Mouse (Mus musculus) thymus, postnatal 36 days (tissue): ENCODE results near the gene Wdr1.
"Not testable (repeated sequence)": the region's sequence is repeated elsewhere in the genome, so short reads cannot be mapped to it uniquely, and the experiment has no call there.

Experiments used
- DNase-seq, 2 experiments: peaks; one replicate each; pipeline ENCODE4 v3.0.0; 2022; ENCODE audit warnings: mixed read lengths in 2 of 2

Gene Wdr1

DNA sequence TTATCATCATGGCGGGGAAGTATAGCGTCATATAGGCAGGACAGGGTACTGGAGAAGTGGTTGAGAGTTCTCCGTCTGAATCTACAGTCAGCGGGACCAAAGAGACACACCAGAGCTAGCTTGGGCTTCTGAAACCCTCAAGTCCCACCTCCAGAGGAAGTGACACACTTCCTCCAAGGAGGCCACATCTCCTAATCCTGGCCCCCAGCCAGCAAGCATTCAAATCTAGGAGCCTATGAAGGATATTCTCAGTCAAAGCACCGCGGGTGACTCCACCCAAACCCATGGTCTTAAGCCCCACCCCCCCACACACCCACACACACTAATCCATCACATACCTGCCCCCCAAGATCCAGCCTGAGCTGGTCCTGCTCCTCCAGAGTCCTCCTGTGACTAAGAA, 69.1 kb downstream of the Wdr1 start:
- DNase-seq, result no peak

DNA sequence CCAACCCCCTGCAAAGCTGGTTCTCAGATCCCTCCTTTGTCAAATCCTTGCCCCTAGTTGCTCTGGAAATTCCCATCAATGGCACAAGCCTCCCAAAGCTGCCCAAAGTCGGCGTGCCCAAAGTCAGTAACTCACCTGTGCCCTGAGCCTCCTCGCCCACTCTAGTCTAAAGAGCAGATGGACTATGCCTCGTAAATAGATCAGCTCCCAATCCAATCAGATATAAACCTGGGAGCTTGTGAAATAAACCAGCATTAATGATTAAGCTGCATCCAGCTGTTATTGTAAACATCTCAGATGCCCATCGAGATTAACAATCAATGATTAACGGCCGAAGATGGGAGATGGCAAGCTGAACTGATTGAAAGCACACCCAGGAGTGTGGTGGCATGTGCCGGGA, 71.3 kb downstream of the Wdr1 start:
- no peak for DNase-seq

DNA sequence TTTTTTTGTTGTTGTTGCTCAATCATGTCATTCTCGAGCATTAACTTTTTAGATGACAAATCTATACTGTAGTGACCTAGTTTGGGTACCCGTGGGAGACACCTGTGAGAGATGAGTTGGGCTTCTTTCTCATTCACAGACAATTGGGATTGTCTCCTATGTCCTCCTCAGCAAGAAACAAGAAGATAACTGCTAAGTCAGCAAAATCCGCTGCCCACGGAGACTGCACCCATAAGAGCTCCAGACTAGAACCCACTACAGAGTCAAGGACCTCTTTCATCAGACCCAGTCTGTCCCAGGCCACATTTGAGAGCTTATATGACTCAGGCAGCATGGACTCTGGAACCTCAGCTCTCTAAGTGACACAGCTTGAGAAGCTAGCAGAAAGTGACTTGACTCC, 73.3 kb downstream of the Wdr1 start:
- no peak for DNase-seq

DNA sequence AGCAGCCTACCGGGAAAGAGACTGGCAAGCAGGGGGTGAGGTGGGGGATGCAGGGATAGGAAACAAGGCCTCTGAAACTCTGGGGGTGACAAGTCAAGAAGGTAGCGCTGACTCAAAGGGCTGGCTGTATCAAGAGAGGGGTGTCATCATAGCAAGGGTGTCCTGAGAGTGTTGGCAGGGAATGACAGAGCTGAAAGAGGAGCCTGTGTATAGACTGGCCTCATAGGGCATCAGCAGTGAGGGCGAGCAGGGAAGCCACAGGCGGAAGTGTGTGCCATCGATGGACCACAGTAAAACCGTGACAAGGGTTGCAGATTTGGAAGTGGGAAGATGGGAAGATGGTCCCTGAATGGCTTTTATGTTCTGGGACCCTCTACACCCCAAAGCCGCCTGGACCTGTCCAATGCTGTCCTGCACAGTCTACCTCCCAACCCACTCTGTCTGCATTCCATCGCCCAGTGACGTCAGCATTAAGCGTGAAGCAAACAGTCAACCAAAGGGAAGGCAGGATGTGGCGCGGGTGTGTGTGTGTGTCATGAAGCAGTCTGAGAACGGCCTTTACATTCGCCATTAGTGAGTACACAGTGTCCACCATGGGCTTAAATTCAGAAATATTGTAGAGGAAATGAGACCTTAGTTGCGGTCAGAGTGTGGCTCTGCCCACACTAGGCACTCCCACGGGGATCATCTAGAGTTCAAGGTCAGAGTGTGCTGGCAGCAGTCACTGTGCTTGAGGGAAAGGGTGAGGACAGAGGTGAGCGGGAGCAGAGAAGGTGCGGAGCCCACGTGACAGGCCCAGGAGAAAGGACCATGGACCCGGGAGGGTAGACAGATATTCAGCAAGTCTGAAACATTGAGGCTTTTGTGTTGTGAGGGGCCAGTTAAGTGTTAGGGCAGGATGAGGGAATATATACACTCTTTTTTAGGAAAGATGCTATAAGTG, 74.1 kb downstream of the Wdr1 start:
- no peak for DNase-seq

DNA sequence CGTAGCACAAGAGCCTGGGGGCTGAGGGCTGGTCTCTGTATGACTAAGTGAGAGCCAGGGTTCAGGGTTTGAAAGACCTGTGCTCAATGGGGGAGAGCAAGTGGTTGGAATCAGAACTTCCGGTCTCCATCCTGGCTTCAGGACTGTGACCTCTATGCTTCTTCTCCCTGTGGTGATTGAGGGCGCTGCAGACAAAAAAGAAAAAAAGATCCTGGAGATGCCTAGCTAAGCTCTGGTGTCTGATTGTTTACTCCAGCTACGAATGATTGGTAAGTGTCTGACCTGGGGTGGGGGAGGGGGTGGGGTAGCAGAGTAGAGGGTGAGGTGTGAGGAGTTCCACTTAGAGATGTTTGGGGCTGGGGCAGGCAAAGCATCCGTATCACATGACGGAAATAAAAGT, 75.0 kb downstream of the Wdr1 start:
- no peak for DNase-seq

DNA sequence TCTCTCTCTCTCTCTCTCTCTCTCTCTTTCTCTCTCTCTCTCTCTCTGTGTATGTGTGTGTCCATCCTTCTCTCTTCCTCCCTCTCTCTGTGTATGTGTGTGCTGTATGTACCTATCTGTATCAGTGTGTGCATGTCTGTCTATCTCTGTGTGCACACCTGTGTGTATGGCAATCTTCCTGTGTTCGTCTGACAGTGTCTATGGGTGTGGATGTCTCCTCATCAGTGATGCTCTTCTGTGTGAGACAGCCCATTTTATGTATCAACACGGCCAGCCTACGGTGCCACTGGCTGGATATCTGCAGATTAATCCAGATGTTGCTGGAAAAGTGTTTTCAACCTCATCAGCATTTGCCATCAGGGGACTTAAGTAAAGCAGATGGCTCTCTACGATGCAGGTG, 75.8 kb downstream of the Wdr1 start:
- no peak for DNase-seq

DNA sequence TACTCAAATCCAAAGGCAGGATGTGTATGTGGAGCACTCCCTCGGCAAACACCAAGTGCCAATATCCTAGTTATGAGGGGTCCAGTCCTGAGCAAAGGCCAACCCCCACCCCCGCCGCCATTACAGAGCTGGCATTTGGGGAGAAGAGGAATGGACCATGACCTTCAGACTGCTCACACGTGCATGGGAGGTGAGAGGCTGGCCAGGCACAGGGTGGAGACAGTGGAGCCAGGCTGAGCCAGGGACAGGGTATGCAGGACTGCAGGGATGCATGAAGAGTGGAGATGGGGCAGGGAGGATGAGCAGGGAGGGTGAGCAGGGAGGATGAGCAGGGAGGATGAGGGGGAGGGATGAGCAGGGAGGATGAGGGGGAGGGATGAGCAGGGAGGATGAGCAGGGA, 77.1 kb downstream of the Wdr1 start:
- DNase-seq, result no peak

DNA sequence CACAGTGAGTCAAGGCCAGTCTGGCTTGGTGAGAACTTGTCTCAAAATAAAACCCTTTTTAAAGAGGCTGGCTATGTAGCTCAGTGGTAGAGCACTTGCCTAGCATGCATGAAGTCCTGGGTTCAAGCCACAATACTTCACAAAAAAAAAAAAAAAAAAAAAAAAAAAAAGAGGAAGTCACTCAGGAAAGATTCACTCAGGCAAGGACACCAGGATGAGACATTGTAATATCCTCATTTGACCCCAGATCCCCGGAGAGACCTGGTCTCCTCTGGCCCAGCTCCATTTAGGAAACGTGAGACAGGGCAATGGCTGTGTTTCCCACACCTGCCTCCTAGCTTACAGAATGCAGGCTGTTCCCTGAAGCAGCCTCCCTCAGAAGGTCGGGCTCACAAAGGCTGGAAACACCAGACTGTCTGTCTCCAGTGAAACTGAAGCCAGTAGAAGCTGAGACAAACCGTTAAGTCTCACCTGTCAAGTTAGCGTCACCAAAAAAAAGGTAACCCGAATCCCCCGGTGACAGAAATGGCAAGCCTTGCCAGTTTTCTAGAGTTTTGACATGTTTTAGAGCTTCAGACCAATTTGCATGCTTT, 79.4 kb downstream of the Wdr1 start:
- DNase-seq, result no peak

DNA sequence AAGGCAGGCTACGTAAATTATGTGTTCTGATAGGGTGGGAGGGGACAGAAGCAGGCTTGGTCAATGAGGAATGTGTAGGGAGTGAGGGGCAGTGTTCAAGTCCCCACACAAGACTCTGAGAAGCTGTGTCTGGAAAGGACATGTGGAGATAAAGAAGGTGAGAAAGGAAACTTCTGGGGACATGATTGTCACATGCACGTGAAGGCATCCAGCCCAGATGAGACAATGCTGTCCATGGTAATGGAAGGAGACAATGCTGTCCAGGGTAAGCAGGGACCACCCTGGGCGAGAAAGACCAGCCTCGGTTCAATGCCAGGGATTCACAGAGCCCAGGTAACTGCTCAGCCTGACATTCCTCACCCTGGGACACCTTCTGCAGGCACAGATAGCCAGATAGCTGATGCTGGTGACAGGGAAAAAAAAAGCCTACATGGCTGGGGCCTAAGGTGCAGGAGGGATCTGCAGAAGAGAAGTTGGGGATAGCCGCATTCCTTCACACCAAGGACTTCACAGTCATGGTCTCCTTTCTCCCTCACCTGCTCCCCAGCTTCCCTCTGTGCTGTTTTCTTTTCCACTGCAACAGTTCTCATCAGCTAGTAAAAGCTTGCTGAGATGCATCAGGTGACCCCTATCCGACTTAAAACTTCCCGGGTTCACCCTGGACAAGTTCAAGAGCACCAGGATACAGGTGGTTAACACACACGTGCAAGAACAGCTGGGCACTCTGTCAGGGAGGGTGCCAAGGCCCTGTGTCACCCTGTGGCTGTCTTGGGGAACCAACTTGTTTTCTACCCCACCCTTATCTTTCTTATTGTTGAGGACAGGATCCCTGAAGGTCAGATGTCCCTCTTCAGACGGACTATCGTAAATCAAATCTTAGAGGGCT, 82.0 kb downstream of the Wdr1 start:
- no peak for DNase-seq

DNA sequence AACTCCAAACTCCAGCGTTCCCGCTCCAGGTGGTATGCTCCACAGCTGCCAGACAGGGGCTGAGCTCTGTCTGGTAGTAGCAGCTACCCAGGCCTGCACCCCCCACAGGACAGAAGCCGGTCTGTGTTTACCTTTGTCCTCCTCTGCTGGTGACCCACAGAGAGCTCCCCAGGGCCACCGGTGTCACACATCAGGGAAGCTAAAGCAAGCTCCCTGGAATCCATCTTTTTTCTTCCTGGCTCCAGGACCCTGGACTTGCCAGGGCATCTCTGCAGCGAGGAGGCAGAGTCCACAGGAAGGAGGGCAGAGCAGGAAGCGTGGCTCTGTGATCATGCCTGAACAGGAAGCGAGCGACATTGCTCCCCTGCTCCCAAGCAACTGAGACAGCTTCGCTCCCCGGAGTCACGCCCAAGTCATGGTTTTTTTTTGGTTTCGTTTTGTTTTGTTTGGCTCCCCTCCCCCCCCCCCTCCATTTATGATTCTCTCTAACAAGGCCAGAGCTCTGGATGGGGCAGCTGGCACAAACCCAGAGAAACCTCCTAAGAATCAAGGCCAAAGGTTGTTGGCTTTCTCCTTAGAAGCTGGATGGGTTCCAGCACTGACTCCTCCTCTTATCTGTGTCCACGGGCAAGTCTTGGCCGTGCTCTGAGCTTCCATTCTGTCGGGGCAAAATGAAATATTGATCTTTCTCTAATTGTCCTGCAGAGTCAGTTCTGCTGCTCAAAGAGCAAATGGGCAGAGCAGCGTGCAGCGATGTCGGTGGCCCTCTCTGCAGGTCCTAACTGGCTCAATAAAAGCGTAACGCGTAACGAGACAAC, 82.9 kb downstream of the Wdr1 start:
- DNase-seq, result peak; percentile 65 to 72

DNA sequence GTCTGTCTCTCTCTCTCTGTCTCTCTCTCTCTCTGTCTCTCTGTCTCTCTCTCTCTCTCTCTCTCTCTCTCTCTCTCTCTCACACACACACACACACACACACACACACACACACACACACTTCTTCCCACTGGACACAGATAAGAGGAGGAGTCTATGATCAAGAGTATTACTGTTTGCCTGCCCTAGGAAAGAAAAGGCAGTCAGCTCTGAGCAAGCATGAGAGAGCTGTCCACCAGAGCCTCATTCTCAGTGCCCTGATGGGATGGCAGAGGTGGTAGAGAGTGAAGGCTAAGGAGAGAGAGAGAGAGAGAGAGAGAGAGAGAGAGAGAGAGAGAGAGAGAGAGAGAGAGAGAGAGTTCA, 83.5 kb downstream of the Wdr1 start:
- DNase-seq, result not testable (repeated sequence)

DNA sequence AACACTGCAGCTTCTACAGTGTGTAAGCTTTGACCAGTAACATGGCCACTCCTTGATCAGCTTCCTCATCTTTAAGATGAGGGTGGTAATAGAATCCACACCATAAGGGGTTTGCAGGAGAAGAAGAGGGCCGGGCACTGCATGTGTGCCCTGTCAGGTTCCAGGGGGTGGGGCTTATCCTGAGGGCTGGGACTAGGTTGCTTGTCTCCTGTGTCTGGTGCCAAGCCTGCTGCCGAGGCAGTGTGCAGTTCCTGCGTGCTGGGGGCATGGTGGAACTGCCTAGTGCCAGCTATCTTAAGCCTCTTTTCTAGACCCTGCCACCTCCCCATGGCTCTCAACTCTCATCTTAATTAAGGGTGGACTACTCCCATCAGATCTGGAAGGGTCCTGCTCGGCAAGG, 84.0 kb downstream of the Wdr1 start:
- DNase-seq, result peak; percentile 43 to 62

DNA sequence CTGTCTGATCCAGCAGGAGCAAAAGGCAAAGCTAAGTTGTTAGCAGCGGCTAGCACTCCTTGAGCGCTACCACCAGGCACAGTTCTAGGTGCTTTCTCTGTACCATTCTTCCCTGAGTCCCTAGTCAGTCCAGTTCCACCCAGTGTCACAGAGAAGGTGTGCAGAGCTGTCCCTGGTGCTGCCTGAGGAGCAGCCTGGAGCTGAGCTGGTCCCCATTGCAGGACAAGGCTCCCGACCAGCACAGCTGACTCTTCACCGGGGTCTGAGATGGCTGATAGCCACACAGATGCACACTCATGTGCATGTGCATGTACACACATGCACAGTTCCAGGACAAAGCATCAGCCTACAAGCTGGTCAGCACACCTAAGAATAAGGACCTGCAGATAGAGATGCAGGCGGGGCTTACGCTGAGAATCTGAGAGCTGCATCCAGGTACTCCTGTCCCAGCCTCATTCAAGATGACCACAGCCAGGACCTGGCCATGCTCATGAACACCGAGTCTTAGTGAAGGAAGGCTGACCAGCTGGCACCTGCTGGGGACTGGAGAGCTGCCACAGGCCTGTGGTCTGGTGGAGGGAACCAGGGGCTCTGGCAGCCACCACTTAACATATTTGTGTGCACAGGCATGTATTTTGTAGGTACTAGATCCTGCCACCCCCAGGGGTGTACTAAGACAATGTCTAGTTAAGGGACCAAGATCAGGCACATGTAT, 85.1 kb downstream of the Wdr1 start:
- DNase-seq, result no peak

DNA sequence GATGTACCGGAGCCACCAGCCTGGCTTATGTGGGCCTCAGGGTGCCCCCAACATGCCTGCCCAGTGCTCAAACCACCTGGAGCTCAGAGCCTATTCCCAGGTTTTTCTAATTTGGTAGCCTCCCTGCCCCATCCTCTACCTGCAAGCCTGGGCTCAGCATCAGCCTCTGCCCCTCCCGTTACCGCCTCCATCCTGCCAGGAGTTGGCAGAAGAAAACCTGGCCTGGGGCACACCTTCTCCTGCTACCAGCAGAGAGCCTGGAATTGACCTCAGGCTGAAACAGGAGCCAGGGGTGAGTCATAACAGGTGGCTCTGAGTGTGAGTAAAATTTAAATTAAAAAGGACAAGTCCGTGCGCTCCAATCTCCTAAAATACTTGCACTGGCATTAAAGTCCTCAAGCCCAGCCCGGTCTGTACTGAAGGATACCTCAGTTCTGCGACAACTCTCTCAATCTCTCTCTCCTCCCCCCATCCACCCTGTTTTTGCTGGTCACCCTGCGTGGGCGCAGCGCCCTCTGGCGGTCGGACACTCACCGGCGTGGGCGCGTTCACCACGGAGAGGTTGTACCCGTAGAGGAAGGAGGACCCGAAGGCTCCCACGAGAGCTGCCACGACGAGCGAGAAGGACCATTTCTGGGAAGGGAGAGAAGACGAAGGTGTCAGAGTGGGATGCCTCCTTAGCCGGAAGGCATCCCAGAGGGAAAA, 86.0 kb downstream of the Wdr1 start:
- DNase-seq, result peak; percentile 44 to 48
